Mouse (Mus musculus): ENCODE results near the gene Tcp11l2. TPM values are rescaled to one million over a fixed set of nuclear protein-coding genes. Genes with fewer than 3 reads are reported as not detected.

The Tcp11l2 gene
- total RNA-seq, 1 experiment, result 2.8 TPM

GRCm38 (mm10) chr10:84647264-84647663, 70.8 kb downstream of the Tcp11l2 start:
- Histone ChIP-seq H3K36me3 (ENCODE audit: control insufficient read depth, insufficient read depth, low read length, poor library complexity, severe bottlenecking) (peaks cover 22% of the 10 kb centered on the region), H3K27ac (ENCODE audit: insufficient read depth, low read depth, low read length, poor library complexity, severe bottlenecking) (no peak overlapping the region), H3K9ac (ENCODE audit: insufficient read depth, low read depth, low read length, poor library complexity, severe bottlenecking) (no peak overlapping the region), H3K4me3 (ENCODE audit: insufficient read depth in 1 of 2, low read depth in 1 of 2, low read length in 2 of 2, poor library complexity in 1 of 2, severe bottlenecking in 1 of 2) (no peak overlapping the region), H3K4me1 (ENCODE audit: control insufficient read depth in 2 of 2, insufficient read depth in 2 of 2, low read length in 2 of 2, poor library complexity in 1 of 2) (no peaks in the 10 kb centered on the region; a peak in 1 of 4 replicates), H3K9me3 (ENCODE audit: control insufficient read depth, insufficient read depth, low read depth, low read length) (no peaks in the 10 kb centered on the region)
- in situ Hi-C loops (cut with MboI; ENCODE audit: low sequenced_read_pairs in 2 of 2, unreplicated experiment in 2 of 2), result no loop called here
- no peak for TF ChIP-seq HCFC1 (IDR thresholded peaks at IDR 0.05; ENCODE audit: borderline replicate concordance, insufficient read depth, low read length)
- no peak for TF ChIP-seq CHD2 (IDR thresholded peaks at IDR 0.05; ENCODE audit: low read depth, low read length)
- no peak for TF ChIP-seq ZNF384 (IDR thresholded peaks at IDR 0.05; ENCODE audit: low read depth, low read length)
- TF ChIP-seq MAFK (IDR thresholded peaks at IDR 0.05; ENCODE audit: insufficient read depth, low read depth, low read length), result no peak
- TF ChIP-seq ZC3H11A (IDR thresholded peaks at IDR 0.05; ENCODE audit: borderline replicate concordance, low read depth, low read length), result no peak
- no peak for DNase-seq (ENCODE audit: low read depth, low spot score)

GRCm38 (mm10) chr10:84648911-84649310, 72.5 kb downstream of the Tcp11l2 start:
- Histone ChIP-seq H3K9ac (ENCODE audit: insufficient read depth, low read depth, low read length, poor library complexity, severe bottlenecking) (no peak overlapping the region), H3K27ac (ENCODE audit: insufficient read depth, low read depth, low read length, poor library complexity, severe bottlenecking) (no peak overlapping the region), H3K9me3 (ENCODE audit: control insufficient read depth, insufficient read depth, low read depth, low read length) (no peaks in the 10 kb centered on the region), H3K36me3 (ENCODE audit: control insufficient read depth, insufficient read depth, low read length, poor library complexity, severe bottlenecking) (peaks cover 21% of the 10 kb centered on the region), H3K4me3 (ENCODE audit: insufficient read depth in 1 of 2, low read depth in 1 of 2, low read length in 2 of 2, poor library complexity in 1 of 2, severe bottlenecking in 1 of 2) (no peak overlapping the region), H3K4me1 (ENCODE audit: control insufficient read depth in 2 of 2, insufficient read depth in 2 of 2, low read length in 2 of 2, poor library complexity in 1 of 2) (no peaks in the 10 kb centered on the region; a peak in 1 of 4 replicates)
- TF ChIP-seq ZC3H11A (IDR thresholded peaks at IDR 0.05; ENCODE audit: borderline replicate concordance, low read depth, low read length), result no peak
- TF ChIP-seq HCFC1 (IDR thresholded peaks at IDR 0.05; ENCODE audit: borderline replicate concordance, insufficient read depth, low read length), result no peak
- TF ChIP-seq ZNF384 (IDR thresholded peaks at IDR 0.05; ENCODE audit: low read depth, low read length), result no peak
- no peak for TF ChIP-seq MAFK (IDR thresholded peaks at IDR 0.05; ENCODE audit: insufficient read depth, low read depth, low read length)
- TF ChIP-seq CHD2 (IDR thresholded peaks at IDR 0.05; ENCODE audit: low read depth, low read length), result no peak
- DNase-seq (ENCODE audit: low read depth, low spot score), result no peak
- in situ Hi-C loops (cut with MboI; ENCODE audit: low sequenced_read_pairs in 2 of 2, unreplicated experiment in 2 of 2), result no loop called here

- no peak for TF ChIP-seq ZNF384 (IDR thresholded peaks at IDR 0.05; ENCODE audit: low read depth, low read length)
- TF ChIP-seq MAFK (IDR thresholded peaks at IDR 0.05; ENCODE audit: insufficient read depth, low read depth, low read length), result no peak
- TF ChIP-seq ZC3H11A (IDR thresholded peaks at IDR 0.05; ENCODE audit: borderline replicate concordance, low read depth, low read length), result no peak
- no peak for TF ChIP-seq CHD2 (IDR thresholded peaks at IDR 0.05; ENCODE audit: low read depth, low read length)
- TF ChIP-seq HCFC1 (IDR thresholded peaks at IDR 0.05; ENCODE audit: borderline replicate concordance, insufficient read depth, low read length), result no peak
Observed at GRCm38 (mm10) chr10:84654029-84654428, 77.6 kb downstream of the Tcp11l2 start.

GRCm38 (mm10) chr10:84654731-84655130, 78.3 kb downstream of the Tcp11l2 start:
- TF ChIP-seq ZNF384 (IDR thresholded peaks at IDR 0.05; ENCODE audit: low read depth, low read length) (no peak), HCFC1 (IDR thresholded peaks at IDR 0.05; ENCODE audit: borderline replicate concordance, insufficient read depth, low read length) (no peak), ZC3H11A (IDR thresholded peaks at IDR 0.05; ENCODE audit: borderline replicate concordance, low read depth, low read length) (no peak), CHD2 (IDR thresholded peaks at IDR 0.05; ENCODE audit: low read depth, low read length) (no peak), MAFK (IDR thresholded peaks at IDR 0.05; ENCODE audit: insufficient read depth, low read depth, low read length) (no peak)
- Histone ChIP-seq H3K9ac (ENCODE audit: insufficient read depth, low read depth, low read length, poor library complexity, severe bottlenecking) (no peak overlapping the region), H3K4me3 (ENCODE audit: insufficient read depth in 1 of 2, low read depth in 1 of 2, low read length in 2 of 2, poor library complexity in 1 of 2, severe bottlenecking in 1 of 2) (no peak overlapping the region), H3K27ac (ENCODE audit: insufficient read depth, low read depth, low read length, poor library complexity, severe bottlenecking) (no peak overlapping the region), H3K9me3 (ENCODE audit: control insufficient read depth, insufficient read depth, low read depth, low read length) (no peaks in the 10 kb centered on the region), H3K36me3 (ENCODE audit: control insufficient read depth, insufficient read depth, low read length, poor library complexity, severe bottlenecking) (peaks cover 13% of the 10 kb centered on the region), H3K4me1 (ENCODE audit: control insufficient read depth in 2 of 2, insufficient read depth in 2 of 2, low read length in 2 of 2, poor library complexity in 1 of 2) (peaks cover 7 to 10% of the 10 kb centered on the region in 2 experiments; a peak in 3 of 4 replicates)
- in situ Hi-C loops (cut with MboI; ENCODE audit: low sequenced_read_pairs in 2 of 2, unreplicated experiment in 2 of 2), result no loop called here
- no peak for DNase-seq (ENCODE audit: low read depth, low spot score)

More at GRCm38 (mm10) chr10:84654029-84654428, 77.6 kb downstream of the Tcp11l2 start:
- in situ Hi-C loops (cut with MboI; ENCODE audit: low sequenced_read_pairs in 2 of 2, unreplicated experiment in 2 of 2), result no loop called here
- peaks cover 5 to 6% of the 10 kb centered on the region in 2 experiments; a peak in 3 of 4 replicates for H3K4me1 ChIP-seq (ENCODE audit: control insufficient read depth in 2 of 2, insufficient read depth in 2 of 2, low read length in 2 of 2, poor library complexity in 1 of 2)
- no peak for DNase-seq (ENCODE audit: low read depth, low spot score)
- no peak overlapping the region for H3K9ac ChIP-seq (ENCODE audit: insufficient read depth, low read depth, low read length, poor library complexity, severe bottlenecking)
- H3K9me3 ChIP-seq (ENCODE audit: control insufficient read depth, insufficient read depth, low read depth, low read length), result no peaks in the 10 kb centered on the region
- H3K36me3 ChIP-seq (ENCODE audit: control insufficient read depth, insufficient read depth, low read length, poor library complexity, severe bottlenecking), result peaks cover 10% of the 10 kb centered on the region
- H3K27ac ChIP-seq (ENCODE audit: insufficient read depth, low read depth, low read length, poor library complexity, severe bottlenecking), result no peak overlapping the region
- H3K4me3 ChIP-seq (ENCODE audit: insufficient read depth in 1 of 2, low read depth in 1 of 2, low read length in 2 of 2, poor library complexity in 1 of 2, severe bottlenecking in 1 of 2), result no peak overlapping the region

Measured in ES-E14 (cell line).